Comparison of ENCODE assay signal across 15 mouse cellular contexts in genomic region chr3:34531836-34532235, GRCm38 (mm10).
A peak's percentile ranks its signal among the peaks of the same experiment; 100 is the strongest.
DNase-seq lines count a peak whose midpoint lies in the region; TF ChIP-seq lines count a peak whose summit lies in the region.
"Had no signal": no experiment of that assay in that cellular context is flagged by ENCODE, and none has a peak within 500 bp of the region (broad histone marks: within the 10 kb centered on the region; RNA-seq: fewer than 3 reads in every experiment).

No protein-coding gene starts in this region.

- TF ChIP-seq CTCF in thymus, adult 2 months (IDR thresholded peaks at IDR 0.05; ENCODE audit: borderline replicate concordance, control insufficient read depth, extremely low read depth, insufficient read depth, low read length, poor library complexity): no peak

- peaks cover 11% of the 10 kb centered on the region; the same call in 1 of the 2 replicates for H3K9me3 ChIP-seq in hindbrain, embryonic 10.5 days
- peaks cover 5% of the 10 kb centered on the region; the same call in 1 of the 2 replicates for H3K9me3 ChIP-seq in midbrain, embryonic 10.5 days (replicated peaks)
- H3K9me3 ChIP-seq: heart, embryonic 15.5 days; neural tube, embryonic 12.5 days had no signal

- H3K36me3 ChIP-seq in hindbrain, embryonic 10.5 days: no peaks in the 10 kb centered on the region
- no peaks in the 10 kb centered on the region for H3K36me3 ChIP-seq in midbrain, embryonic 10.5 days
- H3K36me3 ChIP-seq in thymus, adult 2 months (ENCODE audit: control insufficient read depth, insufficient read depth, low read length): no peaks in the 10 kb centered on the region
- H3K36me3 ChIP-seq: heart, embryonic 15.5 days; neural tube, embryonic 12.5 days had no signal

- 56% methylated on average over 7 of the region's 7 CpGs for WGBS in hindbrain, embryonic 10.5 days
- 83% methylated on average over 7 of the region's 7 CpGs for WGBS in midbrain, embryonic 10.5 days
- 88% methylated on average over 7 of the region's 7 CpGs for WGBS in thymus, adult 2 months

- no peaks in the 10 kb centered on the region for H3K27me3 ChIP-seq in hindbrain, embryonic 10.5 days (ENCODE audit: insufficient read depth, poor library complexity, severe bottlenecking)
- no peaks in the 10 kb centered on the region for H3K27me3 ChIP-seq in midbrain, embryonic 10.5 days (ENCODE audit: low read depth, poor library complexity, severe bottlenecking)
- H3K27me3 ChIP-seq in thymus, adult 2 months (ENCODE audit: control insufficient read depth, insufficient read depth, low read length): no peaks in the 10 kb centered on the region
- H3K27me3 ChIP-seq: heart, embryonic 15.5 days; megakaryocyte, embryonic 14.5 days; neural tube, embryonic 12.5 days had no signal

- H3K27ac ChIP-seq in hindbrain, embryonic 10.5 days: peak overlapping the region; percentile 62; the same call in 1 of the 2 replicates
- H3K27ac ChIP-seq in midbrain, embryonic 10.5 days (replicated peaks): 0 out of 2 replicates have a peak overlapping the region, but pooled peaks have one; percentile 24
- no peak overlapping the region for H3K27ac ChIP-seq in thymus, adult 2 months (ENCODE audit: control insufficient read depth, insufficient read depth, low read length)
- H3K27ac ChIP-seq: heart, embryonic 15.5 days; neural tube, embryonic 12.5 days had no signal

- peak; percentile 31 to 52 for DNase-seq in cerebellum, postnatal 10 days
- DNase-seq in cerebellum, adult 11 months: no peak
- peak; percentile 26 for DNase-seq in Muller cell, postnatal 12 days (ENCODE audit: inconsistent ontology term)
- no peak for DNase-seq in hindbrain, embryonic 10.5 days (ENCODE audit: low spot score)
- no peak for DNase-seq in midbrain, embryonic 10.5 days (ENCODE audit: low spot score)
- no peak for DNase-seq in MN1 (ENCODE audit: low spot score)
- no peak for DNase-seq in kidney, postnatal 36 days
- no peak for DNase-seq in thymus, adult 2 months
- DNase-seq: adrenal gland, postnatal 36 days; cerebellum, adult 11-12 months; kidney, adult 11 months; liver, postnatal 0 days had no signal

- no peak overlapping the region for H3K4me3 ChIP-seq in hindbrain, embryonic 10.5 days
- H3K4me3 ChIP-seq in midbrain, embryonic 10.5 days: no peak overlapping the region
- H3K4me3 ChIP-seq in thymus, adult 2 months (ENCODE audit: control insufficient read depth, insufficient read depth, low read length): no peak overlapping the region
- H3K4me3 ChIP-seq: heart, embryonic 15.5 days; megakaryocyte, embryonic 14.5 days; neural tube, embryonic 12.5 days had no signal

- H3K4me1 ChIP-seq in hindbrain, embryonic 10.5 days (replicated peaks): peaks cover 13% of the 10 kb centered on the region
- no peaks in the 10 kb centered on the region; the same call in 1 of the 2 replicates for H3K4me1 ChIP-seq in midbrain, embryonic 10.5 days
- H3K4me1 ChIP-seq in thymus, adult 2 months (replicated peaks; ENCODE audit: control insufficient read depth, insufficient read depth, low read length): no peaks in the 10 kb centered on the region
- H3K4me1 ChIP-seq: heart, embryonic 15.5 days; megakaryocyte, embryonic 14.5 days had no signal

- TF ChIP-seq POLR2A in thymus, adult 2 months (IDR thresholded peaks at IDR 0.05; ENCODE audit: control insufficient read depth, extremely low read depth, insufficient read depth, low read length, poor library complexity): no peak

Comparison
In these comparisons a context has a peak if more than half of its experiments do, and no peak if none do; other contexts are left out.
1. DNase-seq: peak in cerebellum, postnatal 10 days (2 of 2) and Muller cell, postnatal 12 days (single experiment); none in cerebellum, adult 11 months (single experiment), hindbrain, embryonic 10.5 days (single experiment), midbrain, embryonic 10.5 days (single experiment), MN1 (single experiment), kidney, postnatal 36 days (0 of 2) and thymus, adult 2 months (single experiment).